Mouse (Mus musculus) T-helper 2 cell (primary cell): ENCODE results near the gene Anks1b.

Source experiments
- in situ Hi-C: fragments of 300-600 bp; cut with MboI, MseI; formaldehyde crosslinking; loops from one replicate; pipeline ENCODE4 v1.15.1; 2025; ENCODE audit warnings: high pct_unique_total_duplicates

Anks1b gene

GRCm38 (mm10) chr10:90666746-90667145 lies 793.4 kb downstream of the Anks1b start:
- in situ Hi-C loops: no loop called here

GRCm38 (mm10) chr10:90670291-90670690 lies 797.0 kb downstream of the Anks1b start:
- in situ Hi-C loops: no loop called here

- in situ Hi-C loops: no loop called here
Observed at GRCm38 (mm10) chr10:90672135-90672534, 798.8 kb downstream of the Anks1b start.

- in situ Hi-C loops: no loop called here
Observed at GRCm38 (mm10) chr10:90674362-90674761, 801.1 kb downstream of the Anks1b start.

- in situ Hi-C loops: no loop called here
Observed at GRCm38 (mm10) chr10:90677421-90677820, 804.1 kb downstream of the Anks1b start.

GRCm38 (mm10) chr10:90679713-90680470 lies 806.6 kb downstream of the Anks1b start:
- in situ Hi-C loops: no loop called here

- in situ Hi-C loops: no loop called here
Observed at GRCm38 (mm10) chr10:90683813-90684212, 810.5 kb downstream of the Anks1b start.

- in situ Hi-C loops: no loop called here
Observed at GRCm38 (mm10) chr10:90685367-90685766, 812.1 kb downstream of the Anks1b start.

GRCm38 (mm10) chr10:90688153-90688552 lies 814.8 kb downstream of the Anks1b start:
- in situ Hi-C loops: no loop called here

GRCm38 (mm10) chr10:90688696-90689252 lies 815.5 kb downstream of the Anks1b start:
- in situ Hi-C loops: no loop called here

- in situ Hi-C loops: loop anchor here (5.0 kb wide), 1 partner anchor 603 kb away; no protein-coding TSS in a partner anchor
Observed at GRCm38 (mm10) chr10:90689854-90690513, 816.7 kb downstream of the Anks1b start.

- in situ Hi-C loops: no loop called here
Observed at GRCm38 (mm10) chr10:90696687-90697086, 823.4 kb downstream of the Anks1b start.

- in situ Hi-C loops: no loop called here
Observed at GRCm38 (mm10) chr10:90697413-90697812, 824.1 kb downstream of the Anks1b start.

- in situ Hi-C loops: no loop called here
Observed at GRCm38 (mm10) chr10:90699211-90699610, 825.9 kb downstream of the Anks1b start.

GRCm38 (mm10) chr10:90704602-90705001 lies 831.3 kb downstream of the Anks1b start:
- in situ Hi-C loops: no loop called here

- in situ Hi-C loops: no loop called here
Observed at GRCm38 (mm10) chr10:90708822-90709601, 835.7 kb downstream of the Anks1b start.

GRCm38 (mm10) chr10:90709602-90709931 lies 836.3 kb downstream of the Anks1b start:
- in situ Hi-C loops: no loop called here

GRCm38 (mm10) chr10:90717961-90718360 lies 844.7 kb downstream of the Anks1b start:
- in situ Hi-C loops: no loop called here

- in situ Hi-C loops: no loop called here
Observed at GRCm38 (mm10) chr10:90718684-90719083, 845.4 kb downstream of the Anks1b start.

GRCm38 (mm10) chr10:90719996-90720395 lies 846.7 kb downstream of the Anks1b start:
- in situ Hi-C loops: no loop called here

- in situ Hi-C loops: no loop called here
Observed at GRCm38 (mm10) chr10:90723071-90723494, 849.8 kb downstream of the Anks1b start.

- in situ Hi-C loops: no loop called here
Observed at GRCm38 (mm10) chr10:90723941-90724341, 850.6 kb downstream of the Anks1b start.
